Mouse (Mus musculus): ENCODE measurements around the gene Lman2l. TPM values are rescaled to one million over a fixed set of nuclear protein-coding genes. Genes with fewer than 3 reads are reported as not detected.

The Lman2l gene
- total RNA-seq, 1 experiment from 2014 or later: 6.2 TPM

- no peak for ATAC-seq (replicated peaks; ENCODE audit: low read depth, poor library complexity, severe bottlenecking)
Observed at GRCm38 (mm10) chr1:36465641-36466160, 20.6 kb upstream of the Lman2l start.

DNA sequence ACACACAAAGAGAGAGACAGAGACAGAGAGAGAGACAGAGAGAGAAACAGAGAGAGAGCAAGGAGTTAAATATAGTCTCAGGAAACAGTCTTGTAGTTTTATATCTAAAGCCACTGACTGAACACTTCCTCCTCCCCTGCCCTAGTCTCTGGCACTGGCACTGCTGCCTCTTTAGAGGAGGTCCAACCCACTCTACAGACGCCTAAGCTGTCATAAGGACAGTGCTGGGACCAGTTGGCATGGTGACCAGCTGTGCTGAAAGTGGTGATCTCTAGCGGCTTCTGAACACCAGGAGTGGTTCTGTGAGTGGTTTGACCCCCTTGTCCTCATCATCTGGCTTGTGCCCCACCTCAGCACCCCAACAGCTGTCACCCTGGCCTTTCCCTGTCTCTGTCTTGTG is 16.8 kb upstream of the Lman2l start:
- ATAC-seq (replicated peaks; ENCODE audit: low read depth, poor library complexity, severe bottlenecking): peak; percentile 87

DNA sequence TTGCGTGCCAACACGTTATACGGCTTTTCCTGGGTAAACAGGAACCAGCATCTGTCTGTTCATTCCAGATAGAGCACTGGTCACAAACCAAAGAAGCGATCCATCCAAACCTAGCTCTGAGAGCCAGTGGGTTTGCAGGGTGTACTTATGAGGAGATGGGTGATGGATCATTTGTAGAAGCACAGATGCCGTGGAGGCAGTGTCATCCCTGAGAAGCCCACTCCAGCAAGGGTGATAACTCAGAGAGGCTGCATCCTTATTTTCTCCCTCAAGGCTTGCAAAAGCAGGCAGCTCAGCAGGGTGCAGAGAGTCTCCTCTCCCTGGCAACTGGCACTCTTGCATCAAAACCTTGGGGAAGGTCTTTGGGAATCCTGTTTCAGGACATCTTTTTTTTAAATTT is 13.1 kb upstream of the Lman2l start:
- ATAC-seq (replicated peaks; ENCODE audit: low read depth, poor library complexity, severe bottlenecking): peak; percentile 50

DNA sequence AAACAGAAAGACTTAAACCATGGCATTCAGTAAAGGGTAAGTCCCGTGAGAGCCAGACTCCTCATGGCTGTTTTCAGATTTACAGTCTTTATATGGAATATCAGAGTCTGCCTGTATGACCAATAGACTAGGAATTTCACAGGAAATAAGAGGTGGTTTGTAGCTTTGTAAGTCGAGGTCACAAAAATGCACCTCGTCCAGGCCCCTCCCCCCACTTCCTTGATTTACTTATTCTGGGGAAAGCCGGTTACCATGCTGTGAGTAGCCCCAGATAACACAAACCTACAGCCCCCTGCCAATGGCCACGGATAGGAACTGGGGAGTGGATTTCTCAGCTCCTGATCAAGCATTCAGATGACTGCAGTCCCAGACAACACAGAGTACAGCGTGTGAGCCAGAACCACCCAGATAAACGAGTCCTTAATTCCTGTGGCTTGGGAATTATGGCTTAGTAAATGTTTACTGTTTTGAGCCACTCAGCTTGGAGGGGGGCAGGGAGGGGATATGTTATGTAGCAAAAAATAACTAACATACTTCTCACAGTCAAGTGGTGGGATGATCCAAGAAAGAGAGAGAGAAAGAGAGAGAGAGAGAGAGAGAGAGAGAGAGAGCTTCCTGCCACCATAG is 12.4 kb upstream of the Lman2l start:
- ATAC-seq (replicated peaks; ENCODE audit: low read depth, poor library complexity, severe bottlenecking): 0 out of 2 replicates have a peak, but pooled peaks have one; percentile 15

- no peak for ATAC-seq (replicated peaks; ENCODE audit: low read depth, poor library complexity, severe bottlenecking)
Observed at GRCm38 (mm10) chr1:36454055-36454815, 9.2 kb upstream of the Lman2l start.

DNA sequence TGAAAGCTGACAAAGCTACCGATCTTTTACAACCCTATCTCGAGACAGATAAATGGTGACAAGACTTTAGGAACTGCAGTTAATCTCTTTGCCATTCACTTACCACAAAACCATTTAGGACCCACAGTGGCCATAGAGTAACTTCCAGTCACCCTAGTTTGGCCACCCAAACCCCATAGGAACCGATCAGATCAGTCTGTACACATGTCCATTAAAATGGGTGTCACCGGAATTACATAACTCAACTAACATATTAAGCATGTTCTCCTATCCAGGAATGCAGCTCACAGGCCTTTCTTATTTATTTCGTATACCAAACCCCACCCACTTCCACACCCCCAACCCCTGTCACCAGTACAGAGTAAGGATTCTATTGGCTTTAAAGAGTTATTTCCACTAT is 1.8 kb upstream of the Lman2l start:
- no peak for ATAC-seq (replicated peaks; ENCODE audit: low read depth, poor library complexity, severe bottlenecking)

- peak; percentile 27 for ATAC-seq (replicated peaks; ENCODE audit: low read depth, poor library complexity, severe bottlenecking)
Observed at GRCm38 (mm10) chr1:36446106-36446824, 1.2 kb upstream of the Lman2l start.

DNA sequence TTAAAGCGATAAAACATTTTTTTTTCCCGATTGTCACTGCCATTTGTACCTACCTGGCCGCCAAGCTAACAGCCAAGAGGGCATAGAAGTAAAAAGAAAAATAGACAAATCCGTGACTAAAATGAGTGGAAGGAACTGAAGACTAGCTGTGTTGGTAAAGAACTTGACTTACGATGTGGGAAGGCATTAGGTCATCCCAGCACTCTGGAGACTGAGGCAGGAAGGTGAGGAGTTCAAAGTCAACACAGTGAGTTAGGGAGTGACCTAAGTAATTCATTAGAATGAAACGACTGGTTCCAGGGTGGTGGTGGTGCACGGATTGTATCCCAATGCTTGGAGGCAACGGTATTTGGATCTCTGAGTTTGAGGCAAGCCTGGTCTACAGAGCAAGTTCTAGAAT is 437 bp upstream of the Lman2l start:
- no peak for ATAC-seq (replicated peaks; ENCODE audit: low read depth, poor library complexity, severe bottlenecking)

DNA sequence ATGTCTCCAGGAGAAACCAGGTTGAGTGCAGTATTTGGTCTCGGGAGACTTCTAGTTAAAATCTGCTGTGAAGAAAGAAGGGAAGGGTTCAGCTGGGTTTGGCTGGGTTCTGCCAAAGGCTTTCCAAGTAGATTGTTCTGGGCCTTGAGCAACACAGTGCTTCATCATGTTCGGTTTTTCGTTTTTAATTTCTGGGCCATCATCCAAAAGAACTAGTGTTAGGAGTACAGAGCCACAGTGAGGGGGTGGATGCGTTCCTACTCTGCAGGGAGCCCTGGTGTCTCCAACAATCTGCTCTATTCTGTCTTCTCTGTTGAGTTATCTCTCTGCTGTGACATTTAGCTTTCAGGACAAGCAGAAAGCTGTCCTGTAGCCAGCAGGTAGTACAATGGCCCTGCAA is 4.0 kb downstream of the Lman2l start:
- no peak for ATAC-seq (replicated peaks; ENCODE audit: low read depth, poor library complexity, severe bottlenecking)

GRCm38 (mm10) chr1:36437223-36437622 is 7.8 kb downstream of the Lman2l start:
- ATAC-seq (replicated peaks; ENCODE audit: low read depth, poor library complexity, severe bottlenecking): 0 out of 2 replicates have a peak, but pooled peaks have one; percentile 22

DNA sequence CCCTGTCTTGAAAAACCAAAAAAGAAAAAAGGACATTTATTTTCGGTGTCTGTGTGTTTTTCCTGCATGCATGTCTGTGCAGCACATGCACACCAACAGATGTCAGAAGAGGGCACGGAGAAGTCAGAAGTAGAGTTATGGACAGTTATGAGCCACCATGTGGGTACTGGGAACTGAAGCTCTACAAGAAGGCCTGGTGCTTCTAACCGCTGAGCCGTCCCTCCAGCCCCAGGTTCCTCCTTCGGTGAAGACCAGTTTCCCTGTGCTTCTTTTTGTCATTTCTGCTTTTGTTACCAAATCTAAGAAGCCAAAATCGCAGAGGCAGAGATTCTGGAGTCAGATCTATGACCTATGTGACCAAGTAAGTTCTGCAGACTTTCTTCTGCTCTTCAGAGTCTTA is 8.6 kb downstream of the Lman2l start:
- no peak for ATAC-seq (replicated peaks; ENCODE audit: low read depth, poor library complexity, severe bottlenecking)

- no peak for ATAC-seq (replicated peaks; ENCODE audit: low read depth, poor library complexity, severe bottlenecking)
Observed at GRCm38 (mm10) chr1:36435071-36435470, 10.0 kb downstream of the Lman2l start.

GRCm38 (mm10) chr1:36433616-36434015 is 11.5 kb downstream of the Lman2l start:
- no peak for ATAC-seq (replicated peaks; ENCODE audit: low read depth, poor library complexity, severe bottlenecking)

- ATAC-seq (replicated peaks; ENCODE audit: low read depth, poor library complexity, severe bottlenecking): no peak
Observed at GRCm38 (mm10) chr1:36432999-36433398, 12.1 kb downstream of the Lman2l start.

GRCm38 (mm10) chr1:36429511-36429910 is 15.6 kb downstream of the Lman2l start:
- ATAC-seq (replicated peaks; ENCODE audit: low read depth, poor library complexity, severe bottlenecking): no peak

DNA sequence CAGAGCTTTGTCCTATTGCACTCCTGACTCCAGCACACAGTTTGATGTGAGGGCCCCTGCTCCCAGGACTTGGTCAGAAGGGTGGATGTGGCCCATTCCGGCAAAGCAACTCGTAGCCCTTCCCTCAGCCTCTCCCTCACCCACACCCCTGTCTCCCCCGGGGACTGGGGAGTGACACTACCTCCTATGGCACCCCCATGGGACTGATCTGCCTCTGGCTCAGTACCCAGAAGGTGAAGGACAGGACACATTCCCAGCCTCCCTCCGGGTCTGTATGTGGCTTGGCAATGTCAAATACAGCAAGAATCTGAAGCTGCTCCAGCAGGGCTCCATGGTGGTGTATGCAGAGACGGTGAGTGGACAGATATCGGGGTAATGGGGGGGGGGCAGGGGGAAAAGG is 40.5 kb downstream of the Lman2l start:
- ATAC-seq (replicated peaks; ENCODE audit: low read depth, poor library complexity, severe bottlenecking): no peak

DNA sequence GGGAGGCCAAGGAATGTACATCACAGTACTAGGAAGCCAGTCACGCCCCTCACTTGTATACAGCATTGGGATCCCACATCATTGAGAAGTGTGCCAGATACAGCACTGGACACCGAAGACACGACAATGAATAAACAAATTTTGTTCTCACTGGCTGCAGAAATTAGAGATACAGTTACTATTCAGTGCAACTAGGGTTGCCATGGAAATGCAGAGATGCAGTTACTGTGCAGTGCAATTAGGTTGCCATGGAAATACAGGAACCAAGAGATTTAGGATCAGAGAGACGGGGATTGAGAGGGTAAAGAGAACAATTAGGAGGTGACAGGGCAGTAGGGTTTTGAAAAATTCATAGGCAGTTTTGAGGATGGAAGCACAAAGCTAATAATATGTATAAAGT is 43.6 kb downstream of the Lman2l start:
- no peak for ATAC-seq (replicated peaks; ENCODE audit: low read depth, poor library complexity, severe bottlenecking)

- no peak for ATAC-seq (replicated peaks; ENCODE audit: low read depth, poor library complexity, severe bottlenecking)
Observed at GRCm38 (mm10) chr1:36397041-36397440, 48.0 kb downstream of the Lman2l start.

DNA sequence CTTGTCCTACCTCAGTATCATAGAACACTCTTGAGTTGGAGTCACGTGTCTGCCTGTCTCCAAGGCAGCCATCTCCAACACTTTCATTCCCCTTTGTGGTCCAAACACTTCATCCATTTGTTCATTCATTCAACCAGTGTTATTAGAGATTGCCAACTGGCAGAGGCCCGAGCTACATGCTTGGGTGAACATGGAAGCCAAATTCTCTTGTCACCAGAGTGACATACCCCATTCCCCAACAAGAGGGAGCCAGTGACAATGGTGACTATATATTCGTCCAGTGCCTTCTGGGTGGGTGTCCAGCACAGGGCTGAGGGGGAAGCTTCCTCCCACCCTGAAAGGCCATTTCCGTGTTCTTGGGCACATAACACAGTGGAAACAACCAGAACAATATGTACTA is 65.5 kb downstream of the Lman2l start:
- ATAC-seq (replicated peaks; ENCODE audit: low read depth, poor library complexity, severe bottlenecking): no peak

DNA sequence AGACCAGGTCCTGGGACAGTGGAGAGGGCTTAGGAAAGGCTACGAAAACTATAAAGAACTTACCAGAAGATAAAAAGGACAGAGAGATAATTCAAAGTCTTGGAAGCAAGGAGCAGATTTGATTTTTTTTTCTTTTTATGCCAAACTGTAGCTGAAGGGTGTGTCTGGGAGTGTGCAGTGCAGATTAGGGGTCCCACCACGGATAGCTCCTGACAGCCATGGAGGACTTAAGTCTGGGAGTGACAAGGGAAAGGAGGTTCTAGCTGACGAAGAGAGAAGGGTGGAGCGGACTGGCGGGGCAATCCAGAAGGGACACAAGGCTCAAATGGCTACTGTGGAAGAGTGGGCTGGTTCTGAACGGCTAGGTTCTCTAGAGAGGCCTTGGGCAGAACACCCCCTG is 66.2 kb downstream of the Lman2l start:
- ATAC-seq (replicated peaks; ENCODE audit: low read depth, poor library complexity, severe bottlenecking): no peak
